Mouse (Mus musculus) effector memory CD4-positive, alpha-beta T cell, adult 7 months (primary cell): ENCODE data around the gene Phpt1. TPM values are rescaled to one million over a fixed set of nuclear protein-coding genes. Genes with fewer than 3 reads are reported as not detected.

ENCODE experiments used
- polyA plus RNA-seq: library from polyadenylated mRNA; unstranded; fragments of 100-300 nt; shearing (Covaris generic); gene quantifications from one replicate; pipeline ENCODE4 v1.2.1, GENCODE M21; 2017

The Phpt1 gene
- polyA plus RNA-seq, result 49.8 TPM

GRCm38 (mm10) chr2:25574579-25575431 is at the start of gene Phpt1, which contains the start of gene Mamdc4:
TSS of gene Phpt1 (minus strand) at chr2:25575224.
TSS of gene Mamdc4 (minus strand) at chr2:25574845.

GRCm38 (mm10) chr2:25621229-25622200 is 46.5 kb upstream of the Phpt1 start, which contains the start of gene Tmem141:
TSS of gene Tmem141 (minus strand) at chr2:25622005.

GRCm38 (mm10) chr2:25617578-25617977 is 42.6 kb upstream of the Phpt1 start, which contains the start of gene Ccdc183:
TSS of gene Ccdc183 (minus strand) at chr2:25617678.

GRCm38 (mm10) chr2:25607761-25608622 is 33.0 kb upstream of the Phpt1 start, which contains the start of gene Rabl6:
TSS of gene Rabl6 (minus strand) at chr2:25608521.

GRCm38 (mm10) chr2:25581294-25581864 is 6.4 kb upstream of the Phpt1 start, which contains the start of gene Ajm1:
TSS of gene Ajm1 (minus strand) at chr2:25581757.

GRCm38 (mm10) chr2:25557221-25557963 is 17.6 kb downstream of the Phpt1 start, which contains the start of gene Edf1:
TSS of gene Edf1 (plus strand) at chr2:25557847.

GRCm38 (mm10) chr2:25546811-25547491 is 28.1 kb downstream of the Phpt1 start, which contains the start of gene Traf2:
TSS of gene Traf2 (minus strand) at chr2:25546940.

Other genes starting within 250 kb of the Phpt1 start
- 25.5 TPM for gene Man1b1, start 242.9 kb downstream of the Phpt1 start, polyA plus RNA-seq
- 12.7 TPM for gene Dpp7, start 218.9 kb downstream of the Phpt1 start, polyA plus RNA-seq
- 23.4 TPM for gene Uap1l1, start 209.5 kb downstream of the Phpt1 start, polyA plus RNA-seq
- gene Sapcd2, start 202.9 kb downstream of the Phpt1 start, polyA plus RNA-seq, result not detected
- gene Entpd2, start 179.3 kb downstream of the Phpt1 start, polyA plus RNA-seq, result not detected
- gene Npdc1, start 175.9 kb downstream of the Phpt1 start, polyA plus RNA-seq, result 2.1 TPM
- gene Fut7, start 152.0 kb downstream of the Phpt1 start, polyA plus RNA-seq, result 0.26 TPM
- 51.3 TPM for gene Abca2, start 146.5 kb downstream of the Phpt1 start, polyA plus RNA-seq
- gene Clic3, start 118.4 kb downstream of the Phpt1 start, polyA plus RNA-seq, result 1.0 TPM
- gene Paxx, start 114.1 kb downstream of the Phpt1 start, polyA plus RNA-seq, result 50.2 TPM
- not detected for gene Ptgds, start 105.2 kb downstream of the Phpt1 start, polyA plus RNA-seq
- gene Lcn12, start 81.3 kb downstream of the Phpt1 start, polyA plus RNA-seq, result not detected
- gene Fbxw5, start 74.5 kb downstream of the Phpt1 start, polyA plus RNA-seq, result 71.7 TPM
- 4.6 TPM for gene C8g, start 73.5 kb downstream of the Phpt1 start, polyA plus RNA-seq
- 81.5 TPM for gene Traf2, start 28.3 kb downstream of the Phpt1 start, polyA plus RNA-seq
- gene Edf1, start 17.4 kb downstream of the Phpt1 start, polyA plus RNA-seq, result 237 TPM
- gene Mamdc4, start 379 bp downstream of the Phpt1 start, polyA plus RNA-seq, result 1.4 TPM
- 1.1 TPM for gene Ajm1, start 6.5 kb upstream of the Phpt1 start, polyA plus RNA-seq
- 33.1 TPM for gene Rabl6, start 33.3 kb upstream of the Phpt1 start, polyA plus RNA-seq
- 0.22 TPM for gene Ccdc183, start 42.5 kb upstream of the Phpt1 start, polyA plus RNA-seq
- gene Tmem141, start 46.8 kb upstream of the Phpt1 start, polyA plus RNA-seq, result 4.9 TPM
- not detected for gene Fcna, start 52.8 kb upstream of the Phpt1 start, polyA plus RNA-seq
- gene Lcn8, start 77.9 kb upstream of the Phpt1 start, polyA plus RNA-seq, result not detected
- not detected for gene Lcn5, start 82.7 kb upstream of the Phpt1 start, polyA plus RNA-seq
- not detected for gene Lcn6, start 101.6 kb upstream of the Phpt1 start, polyA plus RNA-seq
- 0.46 TPM for gene Lcn10, start 107.5 kb upstream of the Phpt1 start, polyA plus RNA-seq
- gene Obp2a, start 124.8 kb upstream of the Phpt1 start, polyA plus RNA-seq, result not detected
- 23.6 TPM for gene Bmyc, start 131.5 kb upstream of the Phpt1 start, polyA plus RNA-seq
- not detected for gene Obp2b, start 161.8 kb upstream of the Phpt1 start, polyA plus RNA-seq
- gene Lcn3, start 190.3 kb upstream of the Phpt1 start, polyA plus RNA-seq, result not detected
- gene Lcn11, start 201.8 kb upstream of the Phpt1 start, polyA plus RNA-seq, result not detected
- gene Gm13539, start 207.0 kb upstream of the Phpt1 start, polyA plus RNA-seq, result not detected
- 0.73 TPM for gene Glt6d1, start 240.6 kb upstream of the Phpt1 start, polyA plus RNA-seq
- not detected for gene Lcn9, start 247.9 kb upstream of the Phpt1 start, polyA plus RNA-seq